Mouse (Mus musculus): ENCODE data around the gene Lix1. TPM values are rescaled to one million over a fixed set of nuclear protein-coding genes. Genes with fewer than 3 reads are reported as not detected.
"Not testable (repeated sequence)": the region's sequence is repeated elsewhere in the genome, so short reads cannot be mapped to it uniquely, and the experiment has no call there.

Gene Lix1
- polyA plus RNA-seq, 1 experiment from 2014 or later = 1.2 TPM

DNA sequence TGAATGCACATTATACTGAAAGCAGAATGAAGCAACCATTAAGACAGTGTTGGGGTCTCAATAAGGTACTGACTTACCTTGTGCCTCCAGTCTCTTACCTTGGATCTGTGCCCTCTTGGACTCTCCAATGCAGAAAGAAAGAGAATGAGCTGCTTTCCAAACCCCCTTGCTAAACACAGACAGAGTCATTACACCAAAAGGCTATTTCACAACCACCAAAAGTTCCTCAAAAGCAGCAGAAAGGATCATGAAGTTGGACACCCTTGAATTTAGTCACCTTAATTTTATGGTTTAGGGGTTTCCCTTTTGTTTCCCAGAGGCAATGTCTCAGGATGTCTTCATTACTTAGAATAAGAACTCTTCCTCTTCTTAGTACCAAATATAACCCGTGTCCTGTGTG, 52.1 kb downstream of the Lix1 start:
- H3K27me3 ChIP-seq (replicated peaks; ENCODE audit: insufficient read depth, low read length) = no peaks in the 10 kb centered on the region
- H3K4me2 ChIP-seq (replicated peaks; ENCODE audit: low read depth, low read length) = no peak overlapping the region
- H3K9ac ChIP-seq (replicated peaks; ENCODE audit: low read depth) = no peak overlapping the region
- 72% methylated on average over 1 of the region's 1 CpGs for WGBS
- no peaks in the 10 kb centered on the region for H3K36me3 ChIP-seq (ENCODE audit: insufficient read depth, low read length)
- H3K4me1 ChIP-seq (ENCODE audit: insufficient read depth, low read depth, low read length) = no peaks in the 10 kb centered on the region
- ATAC-seq (no peak), DNase-seq (ENCODE audit: low spot score) (no peak)
- TF ChIP-seq EP300 (IDR thresholded peaks at IDR 0.05) (no peak), CTCF (IDR thresholded peaks at IDR 0.05) (no peak)
- H3K27ac ChIP-seq (ENCODE audit: low read length) = no peak overlapping the region
- H3K4me3 ChIP-seq (ENCODE audit: low read depth, low read length) = no peak overlapping the region
- no peaks in the 10 kb centered on the region for H3K9me3 ChIP-seq (ENCODE audit: low read length)

DNA sequence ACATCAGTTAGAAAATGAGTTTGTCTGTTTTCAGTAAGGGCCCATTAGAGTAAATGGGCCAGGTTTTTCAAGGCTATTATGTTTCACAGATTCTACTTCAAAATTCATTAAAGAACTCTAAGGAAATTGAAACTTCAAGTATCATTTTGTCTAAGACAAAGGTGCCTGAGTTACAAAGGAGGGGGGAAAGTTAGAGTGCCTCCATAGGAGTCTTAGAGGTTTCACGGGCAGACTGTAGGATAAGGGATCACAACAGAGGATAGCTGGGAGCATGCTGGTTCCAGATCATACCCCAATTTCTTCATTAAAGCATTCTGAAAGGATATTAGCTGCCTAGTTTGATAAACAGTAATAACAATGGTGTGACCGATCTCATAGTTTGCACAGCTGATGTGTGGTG, 83.3 kb downstream of the Lix1 start:
- Histone ChIP-seq H3K27me3 (replicated peaks; ENCODE audit: insufficient read depth, low read length) (no peaks in the 10 kb centered on the region), H3K4me3 (ENCODE audit: low read depth, low read length) (no peak overlapping the region), H3K9me3 (ENCODE audit: low read length) (no peaks in the 10 kb centered on the region), H3K36me3 (ENCODE audit: insufficient read depth, low read length) (no peaks in the 10 kb centered on the region), H3K9ac (replicated peaks; ENCODE audit: low read depth) (no peak overlapping the region), H3K4me1 (ENCODE audit: insufficient read depth, low read depth, low read length) (no peaks in the 10 kb centered on the region), H3K27ac (ENCODE audit: low read length) (no peak overlapping the region), H3K4me2 (replicated peaks; ENCODE audit: low read depth, low read length) (no peak overlapping the region)
- TF ChIP-seq EP300 (IDR thresholded peaks at IDR 0.05) = no peak
- TF ChIP-seq CTCF (IDR thresholded peaks at IDR 0.05) = no peak
- ATAC-seq (no peak), DNase-seq (ENCODE audit: low spot score) (no peak)
- 47% methylated on average over 2 of the region's 2 CpGs for WGBS

DNA sequence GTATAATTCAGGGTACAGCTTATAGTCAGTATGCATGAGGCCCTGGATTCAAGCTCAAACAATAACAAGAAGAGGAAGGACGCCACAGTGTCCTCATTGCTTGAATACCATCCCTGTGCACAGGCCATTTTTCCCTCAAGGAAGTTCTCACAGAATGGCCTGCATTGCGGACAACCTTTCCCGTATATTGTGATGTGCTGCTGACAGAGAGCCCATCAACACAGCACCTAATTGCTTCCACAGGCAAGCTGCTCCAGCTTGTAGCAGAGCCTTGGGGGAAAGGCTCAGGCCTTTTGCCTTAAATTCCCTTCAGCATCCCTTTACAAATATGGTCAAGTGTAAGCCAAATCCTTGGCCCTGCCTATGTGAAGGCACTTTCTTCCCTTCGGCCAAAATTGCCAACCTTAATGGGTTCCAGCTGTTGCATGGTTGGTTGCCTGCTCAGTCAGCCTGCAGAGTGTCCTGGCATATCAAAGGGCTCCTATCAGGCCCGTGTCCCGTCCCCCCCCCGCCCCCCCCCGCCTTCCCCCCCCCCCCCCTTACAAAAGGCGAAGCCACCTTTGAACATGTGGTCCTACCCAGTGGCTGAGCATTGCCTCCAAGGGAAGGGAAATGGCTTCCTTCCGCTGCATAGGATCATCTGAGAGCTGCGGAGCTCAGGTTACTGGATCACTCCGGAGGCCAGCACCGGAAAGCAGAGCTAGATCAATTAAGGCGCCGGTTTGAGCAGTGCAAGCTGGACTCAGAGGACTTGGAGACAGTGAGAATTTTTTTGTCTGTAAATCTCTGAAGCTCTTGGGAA, 88.5 kb downstream of the Lix1 start:
- Histone ChIP-seq H3K9me3 (ENCODE audit: low read length) (no peaks in the 10 kb centered on the region), H3K27me3 (replicated peaks; ENCODE audit: insufficient read depth, low read length) (no peaks in the 10 kb centered on the region), H3K36me3 (ENCODE audit: insufficient read depth, low read length) (no peaks in the 10 kb centered on the region), H3K9ac (replicated peaks; ENCODE audit: low read depth) (no peak overlapping the region), H3K27ac (ENCODE audit: low read length) (no peak overlapping the region), H3K4me3 (ENCODE audit: low read depth, low read length) (no peak overlapping the region), H3K4me1 (ENCODE audit: insufficient read depth, low read depth, low read length) (no peaks in the 10 kb centered on the region), H3K4me2 (replicated peaks; ENCODE audit: low read depth, low read length) (no peak overlapping the region)
- TF ChIP-seq EP300 (IDR thresholded peaks at IDR 0.05) (no peak), CTCF (IDR thresholded peaks at IDR 0.05) (no peak)
- 39% methylated on average over 10 of the region's 15 CpGs for WGBS
- ATAC-seq (no peak), DNase-seq (ENCODE audit: low spot score) (peak; percentile 11)

DNA sequence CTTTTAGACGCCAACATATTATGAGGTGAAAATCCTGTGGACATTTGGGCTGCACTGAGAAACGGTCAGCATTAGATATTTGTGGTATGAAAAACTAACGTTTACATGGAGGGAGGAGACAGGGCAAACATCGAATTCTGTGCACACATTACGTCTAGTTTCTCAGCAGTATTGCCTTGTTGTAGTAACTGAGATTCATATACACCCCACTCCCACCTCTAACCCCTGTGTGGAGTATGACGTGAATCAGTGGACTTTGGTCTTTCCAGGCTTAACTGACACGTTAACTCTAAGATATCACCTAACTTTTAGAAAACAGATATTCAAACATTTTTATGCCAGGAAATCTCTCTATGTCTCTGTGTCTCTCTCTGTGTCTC, 89.1 kb downstream of the Lix1 start:
- Histone ChIP-seq H3K4me1 (ENCODE audit: insufficient read depth, low read depth, low read length) (no peaks in the 10 kb centered on the region), H3K9ac (replicated peaks; ENCODE audit: low read depth) (no peak overlapping the region), H3K4me2 (replicated peaks; ENCODE audit: low read depth, low read length) (no peak overlapping the region), H3K27me3 (replicated peaks; ENCODE audit: insufficient read depth, low read length) (no peaks in the 10 kb centered on the region), H3K9me3 (ENCODE audit: low read length) (no peaks in the 10 kb centered on the region), H3K36me3 (ENCODE audit: insufficient read depth, low read length) (no peaks in the 10 kb centered on the region), H3K4me3 (ENCODE audit: low read depth, low read length) (no peak overlapping the region), H3K27ac (ENCODE audit: low read length) (no peak overlapping the region)
- TF ChIP-seq CTCF (IDR thresholded peaks at IDR 0.05) (no peak), EP300 (IDR thresholded peaks at IDR 0.05) (no peak)
- DNase-seq (ENCODE audit: low spot score) (no peak), ATAC-seq (no peak)
- 46% methylated on average over 7 of the region's 7 CpGs for WGBS

DNA sequence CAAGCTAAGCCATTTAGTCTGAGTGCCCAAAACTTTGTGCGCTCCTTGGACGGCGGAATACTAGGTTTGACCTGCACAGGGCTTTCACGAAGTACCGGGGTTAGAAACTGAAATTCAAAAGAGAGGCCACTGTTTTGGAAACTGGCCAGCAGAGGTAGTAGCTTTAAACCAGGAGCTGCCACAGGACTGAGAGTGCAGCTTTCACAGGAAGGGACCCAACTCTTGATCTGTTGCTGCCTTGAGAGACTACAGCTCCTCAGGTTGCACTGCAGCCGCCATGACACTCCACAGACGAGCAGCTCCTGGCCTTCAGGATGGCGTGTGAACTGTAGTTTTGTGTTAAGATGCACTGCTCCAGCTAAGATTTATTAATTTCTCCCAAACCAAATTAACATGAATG, 89.6 kb downstream of the Lix1 start:
- H3K27ac ChIP-seq (ENCODE audit: low read length) = no peak overlapping the region
- H3K4me3 ChIP-seq (ENCODE audit: low read depth, low read length) = no peak overlapping the region
- no peak for ATAC-seq
- DNase-seq (ENCODE audit: low spot score) = no peak
- TF ChIP-seq EP300 (IDR thresholded peaks at IDR 0.05) = no peak
- no peak for TF ChIP-seq CTCF (IDR thresholded peaks at IDR 0.05)
- no peaks in the 10 kb centered on the region for H3K9me3 ChIP-seq (ENCODE audit: low read length)
- WGBS = 82% methylated on average over 8 of the region's 8 CpGs
- H3K9ac ChIP-seq (replicated peaks; ENCODE audit: low read depth) = no peak overlapping the region
- no peaks in the 10 kb centered on the region for H3K36me3 ChIP-seq (ENCODE audit: insufficient read depth, low read length)
- no peak overlapping the region for H3K4me2 ChIP-seq (replicated peaks; ENCODE audit: low read depth, low read length)
- no peaks in the 10 kb centered on the region for H3K27me3 ChIP-seq (replicated peaks; ENCODE audit: insufficient read depth, low read length)
- no peaks in the 10 kb centered on the region for H3K4me1 ChIP-seq (ENCODE audit: insufficient read depth, low read depth, low read length)

DNA sequence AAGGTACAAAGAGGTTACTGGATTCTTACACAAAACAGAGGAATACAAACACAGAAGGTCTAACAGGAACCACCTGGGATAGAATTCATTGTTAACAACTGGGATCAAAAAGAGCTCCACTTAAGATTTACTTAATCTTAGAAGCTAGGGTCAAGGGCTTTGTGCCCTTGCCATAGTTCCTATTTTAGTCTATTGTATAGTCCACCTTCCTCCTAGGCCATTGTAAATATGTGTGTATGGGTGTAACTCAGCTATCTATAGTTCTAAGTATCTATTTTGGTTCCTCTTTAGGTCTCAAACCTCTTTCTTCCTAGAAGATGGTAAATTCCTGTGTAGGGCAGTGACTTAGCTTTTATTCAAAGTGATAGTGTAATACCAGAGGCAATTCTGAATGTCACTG, 93.8 kb downstream of the Lix1 start:
- not testable (repeated sequence) for H3K36me3 ChIP-seq (ENCODE audit: insufficient read depth, low read length); H3K4me3 ChIP-seq (ENCODE audit: low read depth, low read length); H3K27ac ChIP-seq (ENCODE audit: low read length); DNase-seq (ENCODE audit: low spot score); ATAC-seq; H3K4me2 ChIP-seq (replicated peaks; ENCODE audit: low read depth, low read length); H3K27me3 ChIP-seq (replicated peaks; ENCODE audit: insufficient read depth, low read length); H3K9me3 ChIP-seq (ENCODE audit: low read length); H3K4me1 ChIP-seq (ENCODE audit: insufficient read depth, low read depth, low read length); H3K9ac ChIP-seq (replicated peaks; ENCODE audit: low read depth)

DNA sequence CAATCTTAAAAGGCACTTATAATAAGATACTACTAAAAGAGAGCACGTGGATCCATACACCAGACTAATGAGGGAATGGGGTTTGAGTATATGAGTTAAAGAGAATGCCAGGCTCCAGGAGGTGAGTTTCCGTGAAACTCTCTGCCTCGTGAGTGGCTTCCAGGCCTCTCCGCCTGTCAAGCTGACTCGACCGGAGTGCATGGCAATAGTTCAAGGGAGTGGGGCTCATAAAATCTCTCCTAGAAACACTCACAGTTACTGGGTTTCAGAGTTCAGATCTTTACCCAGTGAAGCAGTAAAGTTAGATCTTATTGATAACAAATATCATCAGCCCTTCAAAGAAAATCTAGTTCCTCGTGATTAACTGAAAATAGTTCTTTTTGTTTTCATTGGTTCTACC, 94.3 kb downstream of the Lix1 start:
- TF ChIP-seq CTCF (IDR thresholded peaks at IDR 0.05) (no peak), EP300 (IDR thresholded peaks at IDR 0.05) (no peak)
- Histone ChIP-seq H3K9me3 (ENCODE audit: low read length) (no peaks in the 10 kb centered on the region), H3K9ac (replicated peaks; ENCODE audit: low read depth) (no peak overlapping the region), H3K36me3 (ENCODE audit: insufficient read depth, low read length) (no peaks in the 10 kb centered on the region), H3K4me3 (ENCODE audit: low read depth, low read length) (no peak overlapping the region), H3K27ac (ENCODE audit: low read length) (no peak overlapping the region), H3K27me3 (replicated peaks; ENCODE audit: insufficient read depth, low read length) (no peaks in the 10 kb centered on the region), H3K4me2 (replicated peaks; ENCODE audit: low read depth, low read length) (no peak overlapping the region), H3K4me1 (ENCODE audit: insufficient read depth, low read depth, low read length) (no peaks in the 10 kb centered on the region)
- 84% methylated on average over 7 of the region's 7 CpGs for WGBS
- no peak for DNase-seq (ENCODE audit: low spot score)
- ATAC-seq = no peak

Data from lung, postnatal 0 days (tissue).